Mouse (Mus musculus) adrenal gland, postnatal 14 days (tissue): ENCODE data around the gene Nacad. TPM values are rescaled to one million over a fixed set of nuclear protein-coding genes. Genes with fewer than 3 reads are reported as not detected.
"Not testable (repeated sequence)": the region's sequence is repeated elsewhere in the genome, so short reads cannot be mapped to it uniquely, and the experiment has no call there.

Source experiments
- DNase-seq: peaks from one replicate; pipeline ENCODE4 v3.0.0; 2021; ENCODE audit warnings: mixed read lengths
- long read RNA-seq, 2 experiments: library from polyadenylated mRNA; stranded (forward); transcript quantifications; one replicate each; pipeline ENCODE4 v2.0.0; 2021
- total RNA-seq: library from RNA; stranded (reverse); gene quantifications from 2 replicates; pipeline ENCODE4 v1.2.3, GENCODE M21; 2021

Nacad gene
- 2.9 and 4.4 TPM in 2 replicates for total RNA-seq
- long read RNA-seq, experiment 1, partial matches to known transcripts, result 1 of 1 reads
- long read RNA-seq, experiment 1, other reads (novel, unspliced or antisense), result 0 of 1 reads
- long read RNA-seq, experiment 2, result 0 reads

DNA sequence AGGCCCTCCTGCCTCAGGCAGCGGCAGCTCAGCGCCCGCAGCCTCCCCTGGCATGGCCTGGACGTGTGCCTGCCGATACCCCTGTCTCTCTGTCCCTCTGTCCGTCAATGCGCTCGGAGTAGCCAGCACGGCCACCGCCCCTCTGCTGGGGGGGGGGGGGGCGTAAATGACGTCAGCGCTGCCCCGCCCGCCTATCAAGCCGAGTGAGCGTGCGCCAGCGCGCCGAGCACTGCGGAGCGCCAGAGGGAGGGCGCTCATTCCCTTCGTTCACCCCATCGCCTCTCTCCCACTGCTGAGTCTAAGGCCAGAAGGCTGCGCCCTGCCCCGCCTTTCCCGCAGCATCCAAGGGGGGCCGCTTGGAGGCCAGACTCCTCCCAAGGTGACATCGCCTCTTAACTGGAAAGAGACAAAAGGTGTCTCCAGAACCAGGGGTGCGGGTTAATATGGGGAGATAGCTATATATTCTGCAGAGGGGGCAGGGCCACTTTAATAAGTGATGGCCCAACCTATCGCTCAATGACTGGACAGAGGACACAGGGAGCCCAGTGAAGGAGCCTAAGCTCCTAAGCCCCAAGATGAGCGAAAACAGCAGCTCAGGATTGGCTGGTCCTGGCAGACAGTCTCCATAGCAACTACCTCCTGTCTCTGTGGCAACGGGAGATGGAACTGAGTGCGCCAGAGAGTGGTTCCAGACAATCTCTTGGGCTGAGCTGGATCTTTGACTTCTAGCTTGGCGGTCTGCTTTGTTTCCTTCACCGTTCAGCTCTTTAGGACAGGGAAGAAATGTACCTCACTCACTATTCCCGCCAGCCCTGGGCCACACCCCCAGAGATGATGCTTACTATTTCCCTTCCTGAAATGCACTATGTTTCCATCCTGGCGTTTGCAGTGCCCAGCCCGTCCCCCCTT, at the start of gene Nacad:
TSS of gene Nacad (minus strand) at position 563 of the 909 bp plus-strand sequence.
- DNase-seq, result peak; percentile 63

DNA sequence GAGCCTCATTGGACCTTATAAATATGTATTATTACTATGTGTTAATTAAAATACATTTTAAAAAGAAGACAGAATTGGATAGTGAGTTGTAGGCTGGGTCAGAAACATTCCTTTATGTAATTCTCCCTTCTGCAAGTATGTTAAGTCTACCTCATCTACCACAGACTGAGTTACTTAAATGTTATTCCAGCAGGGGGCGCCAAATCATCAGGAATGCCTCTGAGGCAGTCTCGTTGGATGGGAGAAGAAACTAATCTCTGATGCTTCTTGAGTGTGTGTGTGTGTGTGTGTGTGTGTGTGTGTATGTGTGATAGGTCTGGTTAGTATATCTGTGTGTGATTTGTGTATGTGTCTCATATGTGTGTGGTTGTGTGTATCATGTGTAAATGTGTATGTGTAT, 49.0 kb upstream of the Nacad start:
- DNase-seq, result peak; percentile 91

DNA sequence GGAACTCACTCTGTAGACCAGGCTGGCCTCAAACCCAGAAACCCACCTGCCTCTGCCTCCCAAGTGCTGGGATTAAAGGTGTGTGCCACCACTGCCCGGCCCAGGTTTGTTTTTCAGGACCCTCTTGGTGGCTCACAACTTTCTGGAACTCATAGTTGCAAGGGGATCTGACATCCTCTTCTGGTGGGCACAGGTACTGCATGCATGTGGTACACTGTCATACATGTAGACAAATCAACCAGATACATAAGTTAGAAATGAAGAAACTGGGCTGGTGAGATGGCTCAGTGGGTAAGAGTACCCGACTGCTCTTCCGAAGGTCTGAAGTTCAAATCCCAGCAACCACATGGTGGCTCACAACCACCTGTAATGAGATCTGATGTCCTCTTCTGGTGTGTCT, 47.1 kb upstream of the Nacad start:
- DNase-seq, result not testable (repeated sequence)

DNA sequence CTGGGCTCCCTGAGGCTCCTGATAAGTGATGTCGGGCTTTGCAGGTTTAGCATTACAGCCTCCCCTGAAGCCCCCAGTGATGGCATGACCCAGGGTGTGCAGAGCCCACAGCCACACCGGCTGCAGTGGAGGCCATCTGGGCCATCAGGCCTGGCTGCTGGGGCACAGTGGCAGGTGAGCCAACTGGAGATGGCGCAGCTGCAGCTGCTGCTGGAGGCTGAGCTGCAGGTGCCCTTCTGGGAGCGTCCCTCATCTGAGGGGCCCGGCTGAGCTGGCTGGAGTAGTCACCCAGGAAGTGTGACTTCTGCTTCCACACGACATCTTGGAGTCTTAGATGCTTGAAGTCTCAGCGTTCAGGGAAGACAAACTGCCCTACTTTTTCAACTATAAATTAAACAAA, 44.7 kb upstream of the Nacad start:
- no peak for DNase-seq

DNA sequence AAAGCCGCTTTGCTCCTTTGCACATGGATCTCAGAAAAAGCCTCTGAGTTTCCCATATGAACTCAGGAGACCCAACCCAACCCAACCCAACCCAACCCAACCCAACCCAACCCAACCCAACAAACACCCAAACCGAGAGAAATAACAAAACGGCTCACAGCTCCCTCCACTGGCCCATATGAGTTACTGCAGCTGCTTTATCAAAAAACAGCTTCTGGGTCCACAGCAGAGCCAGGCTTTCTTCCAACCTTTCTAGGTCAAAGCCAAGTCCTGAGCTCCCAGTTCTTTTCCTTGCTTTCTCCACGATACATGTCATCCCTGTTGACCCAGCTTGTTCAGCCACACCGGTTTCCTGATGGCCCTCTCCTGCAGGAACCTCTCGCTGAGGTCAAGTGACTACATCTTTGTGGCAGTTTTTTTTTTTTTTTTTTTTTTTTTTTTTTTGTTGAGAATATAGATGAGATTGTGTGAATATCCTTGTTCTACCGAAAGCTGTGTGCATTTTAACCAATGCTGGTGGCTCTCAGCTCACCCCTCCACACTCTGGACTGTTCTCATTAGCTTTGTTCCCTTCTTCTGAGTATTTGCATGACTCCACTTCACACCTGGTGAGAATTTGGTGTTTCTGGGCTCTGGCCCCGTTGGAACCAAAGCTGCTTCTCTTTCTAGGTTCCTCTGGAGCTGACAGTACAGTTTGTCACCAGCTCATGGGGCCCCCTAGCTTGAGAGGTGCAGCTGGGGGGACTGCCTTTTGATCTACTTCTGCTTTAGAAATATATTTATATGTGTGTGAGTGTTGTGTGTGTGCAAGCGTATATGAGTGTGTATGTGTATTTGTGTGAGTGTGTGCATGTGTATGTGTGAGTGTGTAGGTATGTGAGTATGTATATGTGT, 42.2 kb upstream of the Nacad start:
- no peak for DNase-seq

DNA sequence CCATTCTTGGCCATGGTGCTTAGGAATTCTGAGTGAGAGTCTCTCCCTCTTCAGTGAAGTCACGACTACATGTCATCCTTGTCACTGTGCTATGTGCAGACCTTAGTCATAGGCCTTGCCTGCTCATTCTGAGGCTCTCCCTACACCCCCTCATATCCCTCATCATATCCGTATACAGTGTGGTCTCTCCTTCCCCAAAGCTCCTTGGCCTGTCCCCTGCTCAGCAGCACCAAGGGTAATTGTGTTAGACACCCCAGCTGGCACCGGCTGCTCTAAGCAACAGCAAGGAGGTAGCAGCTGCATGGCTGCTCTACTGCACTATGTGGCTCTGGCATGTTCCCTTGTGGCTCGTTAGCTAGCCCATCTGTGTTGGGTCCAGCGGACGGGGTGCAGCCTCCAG, 38.7 kb upstream of the Nacad start:
- no peak for DNase-seq

DNA sequence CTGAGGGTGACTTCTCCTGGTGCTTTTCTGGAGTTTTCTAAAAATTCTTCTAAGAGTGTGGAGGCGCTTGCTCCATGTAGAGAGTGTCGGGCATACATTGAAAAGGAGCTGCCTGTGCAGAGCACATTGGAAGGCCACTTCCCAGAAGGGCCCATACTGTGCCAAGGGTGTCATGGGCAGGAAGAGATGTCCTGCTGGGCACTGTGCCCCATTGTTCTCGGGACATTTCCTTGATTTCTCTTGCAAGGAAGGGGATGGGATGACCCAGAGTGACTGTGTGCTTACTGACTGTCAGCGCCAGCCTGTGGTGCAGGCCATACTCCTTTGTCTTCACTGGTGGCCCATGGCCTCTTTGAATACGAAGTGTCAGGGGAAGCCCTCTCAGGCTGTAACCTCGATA, 33.2 kb upstream of the Nacad start:
- no peak for DNase-seq

DNA sequence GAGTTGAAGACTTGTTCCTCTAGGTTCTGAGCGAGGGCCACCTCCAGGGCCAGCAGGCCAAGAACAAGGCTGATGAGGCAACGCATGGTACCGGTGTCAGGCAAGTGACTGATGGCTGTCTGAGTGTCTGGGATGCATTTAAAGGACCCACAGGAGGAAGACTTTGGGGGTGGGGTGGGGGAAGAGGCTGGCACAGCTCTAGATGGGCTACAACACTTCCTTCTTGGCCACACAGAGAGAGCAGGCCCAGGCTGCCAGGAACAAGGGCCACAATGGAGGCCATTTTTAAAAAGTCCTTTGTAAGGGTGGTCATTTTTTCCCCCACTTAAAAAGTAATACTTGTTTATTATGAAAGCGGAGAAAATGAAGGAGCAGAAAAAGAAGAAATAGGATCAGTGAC, 32.7 kb upstream of the Nacad start, which contains the start of gene Wap:
TSS of gene Wap (minus strand) at position 101 of the 400 bp plus-strand sequence.
- DNase-seq, result no peak

DNA sequence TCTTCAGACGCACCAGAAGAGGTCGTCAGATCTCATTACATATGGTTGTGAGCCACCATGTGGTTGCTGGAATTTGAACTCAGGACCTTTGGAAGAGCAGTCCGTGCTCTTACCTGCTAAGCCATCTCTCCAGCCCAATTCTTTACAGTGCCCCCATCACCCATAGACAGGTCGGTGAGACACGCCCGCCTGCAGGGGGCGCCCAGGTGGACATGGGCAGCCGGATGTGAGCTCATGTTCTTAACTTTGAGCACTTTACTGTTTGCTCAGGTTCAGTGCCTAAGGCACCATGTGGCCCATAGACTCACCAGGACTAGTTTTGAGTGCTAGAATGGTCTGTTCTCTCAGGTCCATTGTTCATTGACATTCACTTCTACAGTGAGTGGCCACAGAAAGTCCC, 30.3 kb upstream of the Nacad start:
- no peak for DNase-seq

DNA sequence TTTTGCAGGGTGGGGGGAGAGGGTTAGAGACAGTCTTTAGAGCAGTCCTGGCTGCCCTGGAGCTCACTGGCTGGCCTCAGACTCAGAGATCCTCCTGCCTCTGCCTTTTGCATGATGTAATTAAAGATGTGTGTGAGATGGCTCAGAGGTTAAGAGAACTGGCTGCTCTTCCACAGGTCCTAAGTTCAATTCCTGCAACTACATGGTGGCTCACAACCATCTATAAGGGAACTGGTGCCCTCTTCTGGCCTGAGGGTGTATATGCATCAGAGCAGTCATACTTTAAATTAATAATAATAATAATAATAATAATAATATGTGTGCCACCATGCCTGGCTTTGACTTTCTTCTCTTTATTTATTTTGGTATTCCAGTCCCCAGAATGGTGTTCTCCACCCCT, 23.8 kb upstream of the Nacad start:
- DNase-seq, result no peak

DNA sequence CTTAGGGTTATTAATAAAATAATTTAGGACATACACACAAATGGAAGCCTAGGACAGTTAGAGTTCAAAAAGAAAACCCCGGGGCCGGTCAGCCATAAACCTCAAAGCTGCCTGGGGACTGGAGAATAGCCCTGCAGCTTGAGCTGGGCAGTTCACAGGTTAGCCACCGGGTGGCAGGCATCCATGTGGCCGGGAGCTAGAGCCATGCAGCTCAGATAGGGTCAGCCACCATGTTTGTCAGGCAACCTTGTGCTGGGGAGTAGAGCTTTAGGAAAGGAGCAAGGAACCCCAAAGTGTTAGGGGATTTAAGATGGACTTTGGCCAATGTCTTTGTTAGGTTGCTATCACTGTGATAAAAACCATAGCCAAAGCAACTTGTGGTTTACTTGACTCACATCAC, 22.7 kb upstream of the Nacad start:
- peak; percentile 81 for DNase-seq

DNA sequence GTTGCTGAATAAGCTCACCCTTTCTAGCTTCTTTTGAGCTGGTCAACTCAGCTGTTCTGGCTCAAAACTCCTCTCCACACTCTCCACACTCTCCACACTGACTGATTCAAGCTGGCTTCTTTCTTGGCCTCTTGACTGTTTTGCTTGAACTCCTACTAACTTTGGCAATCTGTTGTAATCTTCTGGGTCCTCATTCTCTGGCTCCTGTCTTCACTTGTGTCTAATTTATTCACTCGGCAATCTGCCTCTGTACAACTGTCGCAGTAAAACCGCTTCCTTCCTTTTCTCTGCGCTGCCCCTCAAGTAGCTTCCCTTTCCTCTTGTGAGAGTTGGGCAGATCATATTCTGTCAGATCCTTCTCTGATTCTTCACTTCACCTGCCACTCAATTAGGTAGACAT, 21.9 kb upstream of the Nacad start:
- no peak for DNase-seq

DNA sequence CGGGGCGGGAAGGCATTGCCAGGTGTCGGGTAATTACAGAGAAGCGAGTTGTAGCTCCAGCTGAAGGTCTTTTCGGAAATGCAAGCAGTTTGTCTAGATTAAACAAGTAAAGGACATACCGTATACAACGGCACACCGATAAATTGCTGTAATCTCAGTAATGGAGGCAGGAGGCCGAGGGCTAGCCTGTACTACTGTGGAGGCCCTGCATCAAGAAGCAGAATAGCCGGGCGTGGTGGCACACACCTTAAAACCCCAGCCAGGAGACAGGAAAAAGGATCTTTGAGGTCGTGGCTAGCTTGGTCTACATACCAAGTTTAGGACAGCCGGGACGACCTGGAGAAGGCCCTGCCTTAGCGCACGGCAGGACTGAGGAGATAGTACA, 20.5 kb upstream of the Nacad start:
- DNase-seq, result no peak

DNA sequence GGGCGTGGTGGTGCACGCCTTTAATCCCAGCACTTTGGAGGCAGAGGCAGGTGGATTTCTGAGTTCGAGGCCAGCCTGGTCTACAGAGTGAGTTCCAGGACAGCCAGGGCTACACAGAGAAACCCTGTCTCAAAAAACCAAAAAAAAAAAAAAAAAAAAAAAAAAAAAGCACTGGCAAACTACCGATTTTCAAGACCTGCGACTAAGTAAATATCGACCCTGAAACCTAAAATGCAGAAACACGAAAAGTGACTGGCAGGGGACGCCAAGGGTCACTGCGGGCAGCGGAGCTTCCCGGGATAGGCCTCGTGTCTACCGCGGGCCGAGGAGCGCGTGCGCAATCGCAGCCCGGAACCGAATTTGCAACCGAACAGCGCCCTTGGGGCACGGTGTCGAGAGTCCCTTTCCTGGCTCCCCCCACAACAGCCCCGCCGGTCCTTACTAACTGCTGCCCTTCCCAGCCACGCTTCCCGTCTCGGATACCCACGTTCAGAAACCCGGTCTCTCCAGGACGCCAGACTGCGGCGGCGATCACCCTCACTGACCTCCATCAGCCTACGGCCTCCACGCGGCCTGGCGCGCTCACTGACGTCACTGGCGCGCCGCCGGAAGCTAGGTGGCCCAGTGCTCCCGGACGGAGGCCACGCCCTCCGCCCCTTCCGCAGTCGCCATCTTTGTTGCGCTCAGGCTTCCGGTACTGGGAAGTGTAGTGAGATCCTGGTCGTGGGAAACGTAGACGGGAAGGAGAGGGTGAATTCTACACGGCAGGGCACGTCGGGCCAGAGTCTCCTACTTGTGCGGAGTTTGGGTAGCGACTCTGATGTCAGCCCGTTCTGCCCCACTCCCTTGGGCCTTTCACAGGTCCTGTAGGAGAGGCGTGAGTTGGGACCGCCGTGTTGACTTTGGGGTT, 19.9 kb upstream of the Nacad start, which contains the start of gene Tbrg4:
TSS of gene Tbrg4 (minus strand) at position 590 of the 910 bp plus-strand sequence.
- peak; percentile 95 for DNase-seq

DNA sequence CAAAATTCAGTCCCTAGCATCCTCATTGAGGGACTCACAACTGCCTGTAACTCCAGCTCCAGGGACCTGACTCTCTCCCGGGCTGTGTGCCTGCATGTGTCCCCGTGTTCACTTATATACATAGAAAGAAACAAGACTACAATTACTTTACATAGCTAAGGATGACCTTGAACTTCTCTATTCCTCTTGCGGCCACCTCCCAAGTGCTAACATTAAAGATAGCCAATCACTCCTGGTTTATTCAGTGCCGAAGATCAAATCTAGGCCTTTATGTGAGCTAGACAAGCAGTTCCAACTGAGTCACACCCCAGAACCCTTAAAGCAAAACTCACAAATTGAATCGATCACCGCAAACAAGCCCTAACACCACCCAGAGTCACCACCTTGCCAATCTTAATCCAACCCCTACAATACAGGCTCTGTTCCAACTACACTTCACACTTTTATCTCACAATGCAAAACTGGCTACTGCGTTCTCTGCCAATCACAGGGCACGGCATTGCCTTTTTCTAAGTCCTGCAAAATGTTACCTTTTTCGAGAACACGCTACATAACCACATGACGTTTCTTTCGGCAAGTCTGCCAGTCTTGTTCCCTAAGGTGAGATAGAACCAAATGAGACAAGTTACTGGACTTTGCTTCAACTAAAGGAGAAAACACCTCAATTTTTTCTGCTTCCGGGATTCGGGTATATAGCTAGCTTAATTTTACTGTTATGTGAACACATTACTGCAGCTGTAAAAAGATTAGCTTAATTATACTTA, 18.9 kb upstream of the Nacad start:
- no peak for DNase-seq

DNA sequence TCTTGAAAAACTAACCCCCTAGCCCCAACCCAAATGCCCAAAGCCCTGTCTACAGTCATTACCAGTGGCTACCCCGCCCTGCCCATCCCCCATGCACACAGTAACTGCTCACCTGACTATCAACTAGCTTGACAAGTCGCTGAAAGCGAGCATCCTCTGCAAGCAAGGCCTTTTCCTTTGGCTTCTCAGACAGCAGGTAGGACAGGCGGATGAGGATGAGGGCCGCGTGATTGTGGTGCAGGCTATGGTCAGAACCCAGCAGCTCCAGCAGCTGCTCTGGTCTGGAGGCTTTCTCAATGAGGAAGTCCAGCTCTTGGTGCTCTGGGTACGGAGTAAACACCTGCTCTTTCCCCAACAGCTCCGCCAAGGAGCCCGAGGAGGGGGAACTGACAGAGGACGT, 17.9 kb upstream of the Nacad start:
- no peak for DNase-seq

DNA sequence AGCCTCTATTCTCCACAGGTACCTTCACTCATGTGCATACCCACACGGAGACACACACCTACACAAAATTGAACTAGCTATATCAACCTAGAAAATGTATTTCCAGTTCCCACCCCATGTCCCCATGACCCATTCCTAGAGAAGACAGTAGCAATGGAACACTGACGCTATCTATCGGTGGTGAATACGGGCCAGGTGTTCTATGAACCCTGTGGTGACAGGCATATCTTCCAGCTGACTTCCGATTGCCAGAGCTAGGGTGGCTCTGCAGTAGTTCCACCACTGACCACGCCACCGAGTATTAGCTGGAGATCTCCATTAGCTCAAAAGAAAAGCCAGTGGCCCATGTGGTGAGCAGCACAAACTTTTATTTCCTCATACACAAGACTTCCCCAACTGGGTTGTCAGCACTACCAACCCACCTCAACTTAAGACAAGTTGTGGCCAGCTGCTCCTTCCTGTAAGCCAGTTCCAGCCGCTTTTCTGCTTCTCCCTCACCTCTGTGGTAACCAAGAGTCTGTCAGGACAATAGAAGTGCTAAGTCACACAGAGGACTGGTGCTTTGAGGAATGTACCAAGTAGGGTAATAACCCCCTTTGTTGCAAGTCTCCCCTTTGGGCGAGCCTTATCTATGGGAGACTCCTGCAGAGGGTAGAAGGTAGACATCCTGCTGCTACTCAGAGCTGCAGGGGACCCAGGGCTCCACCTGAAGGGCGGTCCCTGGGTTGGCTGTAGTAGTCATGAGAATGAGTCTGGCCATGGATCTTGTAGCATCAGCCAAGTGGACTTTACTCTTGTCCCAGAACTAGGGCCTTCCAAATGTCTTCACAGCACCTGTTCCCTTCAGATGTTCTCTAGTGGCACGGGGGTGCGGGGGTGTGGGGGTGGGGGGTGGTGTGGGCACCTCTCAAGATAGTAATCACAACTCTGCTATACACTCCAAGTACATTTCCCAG, 9.7 kb upstream of the Nacad start:
- no peak for DNase-seq

DNA sequence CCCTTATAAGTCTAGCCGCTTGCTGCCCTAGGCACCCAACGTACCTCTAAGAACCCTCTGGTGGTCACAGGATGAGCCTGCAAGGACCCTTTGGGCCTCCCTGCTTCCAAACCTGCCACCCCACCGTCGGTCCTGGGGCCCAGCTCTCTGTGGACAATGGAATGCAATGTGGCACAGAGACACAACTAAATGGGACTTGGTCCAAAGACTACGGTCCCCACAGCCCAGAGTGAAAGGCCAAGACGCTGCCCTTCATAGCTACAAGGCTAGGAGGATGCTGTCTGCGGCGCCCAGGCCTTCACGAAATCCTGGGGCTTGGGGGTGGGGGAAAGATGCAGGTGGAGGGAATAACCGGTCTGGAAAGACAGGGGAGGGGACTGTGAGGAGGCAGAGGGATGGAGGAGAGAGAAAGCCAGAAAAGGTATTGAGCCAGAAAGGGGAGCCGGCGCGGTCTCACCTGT, 802 bp downstream of the Nacad start:
- DNase-seq, result no peak

DNA sequence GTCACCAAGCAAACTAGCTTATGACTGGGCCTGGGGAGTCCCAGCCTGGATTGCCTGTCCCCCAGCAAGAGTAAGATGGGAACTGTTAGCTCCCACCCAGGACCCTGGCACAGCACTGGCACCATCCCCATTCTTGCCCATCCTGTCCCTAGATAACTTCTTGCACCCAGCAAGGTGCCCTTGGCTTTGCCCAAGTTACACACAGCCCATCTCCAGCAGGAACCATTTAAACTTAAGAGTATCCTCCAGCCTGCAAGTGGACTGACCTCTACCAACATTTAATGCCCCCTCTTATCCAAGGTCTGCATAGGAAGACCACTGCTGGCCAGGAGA, 1.3 kb downstream of the Nacad start:
- no peak for DNase-seq
